Mouse (Mus musculus) embryonic facial prominence, embryonic 14.5 days (tissue): ENCODE results near the gene Smyd4. TPM values are rescaled to one million over a fixed set of nuclear protein-coding genes. Genes with fewer than 3 reads are reported as not detected.
A peak's percentile ranks its signal among the peaks of the same experiment; 100 is the strongest.

Source experiments
- ATAC-seq: fragments of 200-750 bp; cut with Nextera tagmentation; 2 replicates; pipeline ENCODE4 v1.8.0; 2017; ENCODE audit warnings: low read depth, moderate number of reproducible peaks, moderate TSS enrichment
- DNase-seq: peaks from one replicate; pipeline ENCODE4 v3.0.0-alpha.2; 2015; ENCODE audit warnings: low spot score
- H3K27ac ChIP-seq: fragments of 300-500 bp; sonication (generic); replicated peaks from 2 replicates; pipeline ENCODE4 v1.5.1; 2014; ENCODE audit warnings: low read depth, mild to moderate bottlenecking, low read length, moderate library complexity
- H3K27me3 ChIP-seq: fragments of 300-500 bp; sonication (generic); replicated peaks from 2 replicates; pipeline ENCODE4 v1.6.1; 2014; ENCODE audit warnings: low read length; ENCODE audit not compliant: control insufficient read depth, insufficient read depth
- H3K36me3 ChIP-seq: fragments of 300-500 bp; sonication (generic); 2 replicates; pipeline ENCODE4 v1.6.1; 2014; ENCODE audit warnings: low read length, mixed read lengths; ENCODE audit not compliant: control insufficient read depth, insufficient read depth
- H3K4me1 ChIP-seq: fragments of 300-500 bp; sonication (generic); 2 replicates; pipeline ENCODE4 v1.6.1; 2014; ENCODE audit warnings: antibody characterized with exemption, low read length; ENCODE audit not compliant: control insufficient read depth, insufficient read depth
- H3K4me2 ChIP-seq: fragments of 300-500 bp; sonication (generic); 2 replicates; pipeline ENCODE4 v1.6.1; 2014; ENCODE audit warnings: low read depth, mild to moderate bottlenecking, low read length, moderate library complexity, mixed read lengths
- H3K4me3 ChIP-seq: fragments of 300-500 bp; sonication (generic); 2 replicates; pipeline ENCODE4 v1.5.1; 2014; ENCODE audit warnings: low read depth, mild to moderate bottlenecking, low read length
- H3K9ac ChIP-seq: fragments of 300-500 bp; sonication (generic); 2 replicates; pipeline ENCODE4 v1.6.1; 2014; ENCODE audit warnings: low read depth, mild to moderate bottlenecking, low read length, moderate library complexity, mixed read lengths
- H3K9me3 ChIP-seq: fragments of 300-500 bp; sonication (generic); 2 replicates; pipeline ENCODE4 v1.6.1; 2016; ENCODE audit warnings: low read length; ENCODE audit not compliant: control insufficient read depth
- WGBS: fragments of 180-500 bp; shearing (Covaris S2); extraction: QIAGEN DNeasy Blood & Tissue Kit; methylation state at CpG from one replicate; pipeline ENCODE4 v1.1.7; 2014; 5-methylcytosine and 5-hydroxymethylcytosine counted together
- microRNA-seq: library from miRNA; unstranded; fragments of <30 nt; microRNA quantifications from one replicate; pipeline ENCODE4, GENCODE M21; 2016; ENCODE audit warnings: borderline number of aligned reads
- polyA plus RNA-seq: library from polyadenylated mRNA; unstranded; fragments of >200 nt; fragmentation: Nextera tagmentation; extraction: Ambion mirVana; gene quantifications from 2 replicates; pipeline ENCODE4 v1.2.1, GENCODE M21; 2014

The Smyd4 gene
- polyA plus RNA-seq, 1 experiment from 2014 or later = 7.8 TPM

DNA sequence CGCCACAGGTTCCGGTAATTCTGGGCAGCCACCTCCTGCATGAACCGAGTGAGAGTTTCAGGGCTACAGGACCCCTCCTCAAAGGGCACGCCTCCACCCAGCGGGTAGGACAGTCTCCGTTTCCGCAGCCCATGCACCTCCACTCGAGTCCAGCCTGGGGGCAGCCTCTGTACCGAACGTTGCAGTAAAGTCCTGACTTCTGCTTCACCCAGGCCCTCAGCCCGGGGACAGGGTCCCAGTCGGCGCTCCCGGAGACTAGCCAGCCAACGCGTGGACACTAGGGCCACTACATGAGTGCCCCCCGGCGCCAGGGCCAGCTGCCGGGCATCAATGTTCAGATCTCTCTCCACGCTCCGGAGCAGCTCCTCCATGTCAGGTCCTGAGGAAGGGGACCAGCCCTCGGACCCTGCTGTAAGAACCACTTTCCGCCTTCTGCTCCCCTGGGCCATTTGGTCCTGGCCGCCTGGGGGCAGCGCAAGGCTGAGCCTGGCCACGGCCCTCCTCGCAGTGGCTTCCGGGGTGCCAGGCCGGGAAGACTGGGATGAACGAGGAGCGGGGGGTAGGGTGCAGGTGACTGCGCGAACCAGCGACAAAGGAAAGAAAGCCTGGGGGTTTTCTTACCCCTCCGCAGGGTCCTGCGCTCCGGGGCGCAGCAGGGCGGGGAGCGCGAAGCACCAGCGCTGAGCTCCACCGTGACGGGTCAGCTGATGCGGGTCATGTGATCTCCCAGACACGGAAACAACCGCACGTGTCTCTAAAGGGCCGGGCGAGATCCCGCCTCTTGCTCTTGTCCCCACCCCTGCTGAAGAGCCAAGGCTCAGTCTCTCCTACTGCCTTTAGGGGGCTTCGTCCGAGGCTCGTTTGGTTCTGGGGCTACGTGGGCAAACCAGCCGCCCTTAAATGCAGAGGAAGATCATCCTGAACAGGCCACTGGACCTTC, 106.0 kb downstream of the Smyd4 start, which contains the start of gene Wdr81:
Gene Wdr81 (minus strand): TSS at position 727 of the 940 bp plus-strand sequence.
- Histone ChIP-seq H3K36me3 (peaks cover 20% of the 10 kb centered on the region), H3K27me3 (no peaks in the 10 kb centered on the region), H3K9ac (peak within 1 kb of the TSS; percentile 72), H3K4me3 (peak within 1 kb of the TSS; percentile 65), H3K4me1 (peaks cover 11% of the 10 kb centered on the region), H3K27ac (peak within 1 kb of the TSS; percentile 74), H3K4me2 (peak within 1 kb of the TSS; percentile 99), H3K9me3 (no peaks in the 10 kb centered on the region)
- DNase-seq (peak; percentile 97), ATAC-seq (peak; percentile 96)
- WGBS = 1% methylated on average over 42 of the region's 56 CpGs

Small RNA genes within 50 kb of the gene (microRNA-seq; reads per million reads assigned to microRNA genes)
- gene Gm47300 = not detected

Other genes with a start within 250 kb of the Smyd4 start
- gene Hic1, start 178.9 kb upstream of the Smyd4 start, polyA plus RNA-seq = 13.1 and 17.8 TPM in 2 replicates
- 23.1 and 26.5 TPM in 2 replicates for gene Ovca2, start 169.6 kb upstream of the Smyd4 start, polyA plus RNA-seq
- gene Dph1, start 157.2 kb upstream of the Smyd4 start, polyA plus RNA-seq = 22.5 and 23.8 TPM in 2 replicates
- 4.9 TPM in 2 replicates for gene Rtn4rl1, start 154.7 kb upstream of the Smyd4 start, polyA plus RNA-seq
- 85.0 and 85.8 TPM in 2 replicates for gene Rpa1, start 109 bp upstream of the Smyd4 start, polyA plus RNA-seq
- gene Serpinf1, start 74.3 kb downstream of the Smyd4 start, polyA plus RNA-seq = 354 and 373 TPM in 2 replicates
- gene Serpinf2, start 91.2 kb downstream of the Smyd4 start, polyA plus RNA-seq = not detected in 2 replicates
- gene Wdr81, start 106.3 kb downstream of the Smyd4 start, polyA plus RNA-seq = 5.7 and 7.0 TPM in 2 replicates
- gene Tlcd2, start 113.3 kb downstream of the Smyd4 start, polyA plus RNA-seq = 19.1 and 22.7 TPM in 2 replicates
- gene Prpf8, start 138.4 kb downstream of the Smyd4 start, polyA plus RNA-seq = 76.6 and 83.5 TPM in 2 replicates
- 0.59 and 0.70 TPM in 2 replicates for gene Rilp, start 161.7 kb downstream of the Smyd4 start, polyA plus RNA-seq
- 6.9 and 7.2 TPM in 2 replicates for gene Scarf1, start 165.1 kb downstream of the Smyd4 start, polyA plus RNA-seq
- 4.3 and 5.3 TPM in 2 replicates for gene Slc43a2, start 183.3 kb downstream of the Smyd4 start, polyA plus RNA-seq
- gene Pitpna, start 239.7 kb downstream of the Smyd4 start, polyA plus RNA-seq = 81.7 and 86.3 TPM in 2 replicates